Mouse (Mus musculus): ENCODE measurements at regions not wholly inside any gene's neighbourhood (a gene's known extent, or its start where the extent isn't known, plus 50 kb on each side); places are given as distances from the start of the nearest gene placed in this dataset.

- no peak for DNase-seq
Observed at GRCm38 (mm10) chr10:71959584-71959983, 612.0 kb downstream of the Ipmk start.

GRCm38 (mm10) chr10:71960422-71961089, 613.0 kb downstream of the Ipmk start:
- no peak for DNase-seq

GRCm38 (mm10) chr10:71978035-71978434, 630.5 kb downstream of the Ipmk start:
- DNase-seq: peak; percentile 33

- peak; percentile 7 for DNase-seq
Observed at GRCm38 (mm10) chr10:72002875-72003720, 651.5 kb upstream of the Zwint start.

All from right cerebral cortex, postnatal 14 days (tissue).